Mouse (Mus musculus) bone marrow macrophage, adult 2 months (primary cell): ENCODE measurements around the gene Nadsyn1. TPM values are rescaled to one million over a fixed set of nuclear protein-coding genes. Genes with fewer than 3 reads are reported as not detected.

Experiments used
- H3K27ac ChIP-seq: 2 replicates; pipeline ENCODE4 v1.5.1; 2012; ENCODE audit warnings: low read depth, low read length; ENCODE audit not compliant: insufficient read depth
- H3K4me1 ChIP-seq: 2 replicates; pipeline ENCODE4 v1.6.1; 2012; ENCODE audit warnings: low read length; ENCODE audit not compliant: control insufficient read depth, insufficient read depth
- H3K4me3 ChIP-seq: 2 replicates; pipeline ENCODE4 v1.5.1; 2012; ENCODE audit warnings: mild to moderate bottlenecking, low read length, moderate library complexity; ENCODE audit not compliant: insufficient read depth
- CTCF ChIP-seq: IDR thresholded peaks from 2 replicates; pipeline ENCODE4 v1.5.1; 2012; ENCODE audit warnings: low read depth, mild to moderate bottlenecking, low read length, moderate library complexity
- POLR2A ChIP-seq: IDR thresholded peaks from 2 replicates; pipeline ENCODE4 v1.6.1; 2012; ENCODE audit warnings: mild to moderate bottlenecking, low read depth, low read length, borderline replicate concordance
- polyA plus RNA-seq: library from polyadenylated mRNA; stranded (reverse); fragments of >200 nt; gene quantifications from 2 replicates; pipeline ENCODE4 v1.2.4, GENCODE M21; 2012; ENCODE audit not compliant: missing spikeins, insufficient read depth, insufficient read length

Nadsyn1 gene
- polyA plus RNA-seq, 1 experiment: 10.2 TPM

DNA sequence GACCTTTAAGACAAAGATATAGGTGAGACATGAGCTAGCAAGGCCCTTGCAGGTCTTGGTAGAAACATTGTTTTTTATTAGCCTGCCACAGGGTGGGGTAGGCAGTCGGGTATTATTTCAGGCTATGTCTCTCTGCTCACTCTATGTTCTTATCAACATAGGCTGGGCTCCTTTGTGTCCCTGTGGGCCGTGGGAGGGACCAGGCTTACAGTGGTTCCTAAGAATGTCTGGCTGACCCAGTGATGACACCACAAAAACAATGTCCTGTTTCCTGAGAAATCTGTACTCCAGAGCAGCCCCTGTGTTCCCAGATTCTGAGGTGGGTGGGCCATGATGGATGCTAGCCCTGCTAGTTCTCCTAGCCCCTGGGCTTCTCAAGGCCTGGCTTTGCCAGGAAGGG is 45.3 kb downstream of the Nadsyn1 start:
- Histone ChIP-seq H3K27ac (no peak overlapping the region), H3K4me3 (no peak overlapping the region), H3K4me1 (no peaks in the 10 kb centered on the region)
- TF ChIP-seq POLR2A (no peak), CTCF (no peak)

DNA sequence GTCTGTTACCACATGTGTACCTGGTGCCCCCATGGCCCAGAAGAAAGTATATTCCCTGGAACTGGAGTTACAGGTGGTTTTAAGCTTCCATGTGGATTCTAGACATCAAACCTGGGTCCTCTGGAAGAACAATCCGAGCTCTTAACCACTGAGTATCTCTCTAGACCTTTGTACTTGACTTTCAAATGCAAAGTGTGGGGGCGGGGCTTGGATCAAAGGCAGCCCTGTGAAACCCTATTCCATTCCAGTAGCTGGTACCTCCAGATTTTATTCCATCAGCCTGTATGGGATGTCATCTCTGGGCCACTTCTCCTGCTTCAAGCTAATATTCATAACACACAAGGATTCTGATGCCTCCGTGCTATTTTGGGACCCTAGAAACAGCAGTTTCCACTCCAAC is 46.5 kb downstream of the Nadsyn1 start:
- no peak for TF ChIP-seq CTCF
- no peak for TF ChIP-seq POLR2A
- H3K4me3 ChIP-seq: no peak overlapping the region
- H3K27ac ChIP-seq: no peak overlapping the region
- peaks cover 2% of the 10 kb centered on the region; the same call in 1 of the 2 replicates for H3K4me1 ChIP-seq

DNA sequence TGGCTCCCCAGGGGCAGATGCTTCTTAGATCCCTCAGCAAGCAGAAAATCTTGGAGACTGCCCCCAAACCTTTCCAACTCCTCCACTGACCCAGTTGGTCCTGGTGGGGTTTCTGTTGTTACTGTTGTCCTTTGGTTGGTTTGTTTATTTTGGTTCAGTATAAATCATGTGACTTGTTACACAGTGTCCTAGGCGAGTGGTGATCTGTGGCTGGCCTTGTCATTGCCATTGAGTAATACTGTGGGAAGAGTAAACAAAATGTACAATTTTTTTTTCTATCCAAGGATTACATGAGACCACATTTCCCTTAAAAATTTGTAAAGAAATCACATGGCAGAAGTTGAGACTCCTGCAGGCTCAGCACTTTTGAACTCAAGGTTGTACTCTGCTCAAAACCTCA is 53.2 kb downstream of the Nadsyn1 start:
- Histone ChIP-seq H3K27ac (peak overlapping the region; percentile 47), H3K4me1 (peaks cover 24% of the 10 kb centered on the region), H3K4me3 (no peak overlapping the region)
- no peak for TF ChIP-seq POLR2A
- TF ChIP-seq CTCF: no peak

DNA sequence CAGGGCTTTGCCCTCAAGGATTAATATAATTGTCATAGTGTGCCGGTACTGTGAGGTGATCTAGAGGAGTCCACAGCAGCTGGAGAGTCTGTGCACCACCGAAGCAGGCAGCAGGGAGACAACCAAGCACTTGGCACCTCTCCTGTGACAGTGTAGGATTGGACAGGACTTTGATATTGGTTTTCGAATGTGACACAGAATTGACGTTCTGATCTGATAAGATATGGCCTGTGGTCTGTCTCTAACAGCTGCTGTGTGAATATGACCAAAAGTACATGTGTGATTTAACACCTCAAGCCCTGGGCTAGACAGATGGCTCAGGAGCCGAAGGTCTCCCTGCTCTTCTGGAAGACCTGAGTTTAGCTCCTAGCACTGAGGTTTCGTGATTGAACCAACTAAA is 54.4 kb downstream of the Nadsyn1 start:
- no peak for TF ChIP-seq POLR2A
- no peak for TF ChIP-seq CTCF
- Histone ChIP-seq H3K27ac (no peak overlapping the region), H3K4me1 (peaks cover 24% of the 10 kb centered on the region), H3K4me3 (no peak overlapping the region)

DNA sequence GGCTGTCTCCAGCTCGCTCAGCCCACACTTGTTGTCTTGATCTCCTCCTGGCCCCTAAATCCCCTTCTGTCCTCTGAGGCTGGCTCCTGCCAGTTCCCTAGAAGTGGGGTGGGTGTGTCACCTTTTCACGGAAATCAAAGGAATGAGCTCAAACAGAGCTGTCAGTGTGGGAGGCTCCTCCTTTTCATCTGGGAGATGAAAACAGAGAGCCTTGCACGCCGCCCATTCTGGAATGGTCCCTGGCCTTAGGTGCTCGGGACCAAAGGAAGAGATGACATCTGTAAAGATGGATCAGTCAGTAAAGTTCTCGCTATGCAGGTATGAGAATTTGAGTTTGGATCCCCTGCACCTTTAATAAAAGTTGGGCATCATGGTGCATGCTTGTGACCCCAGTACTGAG is 55.8 kb downstream of the Nadsyn1 start, which contains the start of gene Mrgprg:
Mrgprg (minus strand) TSS at position 101 of the 400 bp plus-strand sequence.
- peaks cover 24% of the 10 kb centered on the region for H3K4me1 ChIP-seq
- no peak for TF ChIP-seq POLR2A
- TF ChIP-seq CTCF: no peak
- H3K4me3 ChIP-seq: no peak within 1 kb of the TSS
- no peak within 1 kb of the TSS for H3K27ac ChIP-seq

DNA sequence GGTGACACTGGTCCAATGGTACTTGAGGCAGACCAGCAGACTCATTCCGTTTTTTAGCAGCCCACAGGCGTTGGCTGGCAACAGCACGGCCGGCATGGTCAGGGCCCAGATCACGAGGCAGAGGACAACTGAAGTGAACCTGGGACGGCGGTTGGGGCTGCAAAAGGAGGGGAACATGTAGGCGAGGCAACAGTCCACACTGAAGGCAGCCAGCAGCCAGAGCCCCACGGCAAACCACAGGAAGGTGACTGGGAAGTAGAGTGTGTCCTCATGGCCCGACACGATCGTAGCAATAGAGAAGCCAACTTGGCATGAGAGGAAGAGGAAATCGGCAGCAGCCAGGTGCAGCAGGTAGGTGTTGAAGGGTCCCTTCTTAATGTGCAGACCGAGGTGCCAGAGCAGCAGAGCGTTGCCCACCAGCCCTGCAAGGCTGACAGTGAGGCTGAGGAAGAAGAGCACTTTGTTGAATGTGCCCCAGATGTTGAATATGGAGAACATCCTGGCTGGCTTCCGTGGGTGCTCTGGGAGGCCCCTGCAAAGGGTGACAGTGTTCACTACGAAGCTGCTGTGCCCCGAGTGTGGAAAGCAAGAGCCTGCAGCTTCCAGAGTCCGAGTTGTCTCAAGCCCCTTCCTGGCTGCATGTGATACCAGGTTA is 57.6 kb downstream of the Nadsyn1 start:
- H3K4me1 ChIP-seq: peaks cover 10% of the 10 kb centered on the region
- TF ChIP-seq CTCF: no peak
- TF ChIP-seq POLR2A: no peak
- no peak overlapping the region for H3K27ac ChIP-seq
- H3K4me3 ChIP-seq: no peak overlapping the region

DNA sequence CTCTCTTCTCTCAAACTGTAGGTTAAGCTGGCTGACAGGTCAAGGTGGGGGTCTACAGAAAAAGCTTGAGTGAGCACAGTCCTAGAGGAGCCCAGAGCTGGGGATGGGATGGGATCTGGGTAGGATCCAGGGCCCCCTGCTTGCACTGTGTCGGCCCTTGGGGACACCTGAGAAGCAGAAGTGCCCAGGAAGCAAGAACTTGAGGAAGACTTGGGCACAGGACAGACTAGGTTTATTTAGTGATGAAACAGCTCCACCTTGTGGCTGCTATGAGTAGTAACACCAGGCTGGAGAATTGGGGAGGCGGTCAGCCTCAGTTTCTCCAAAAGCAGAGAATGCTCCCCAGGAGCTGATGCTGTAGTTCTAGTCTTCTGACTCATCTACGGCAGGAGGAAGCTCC is 58.9 kb downstream of the Nadsyn1 start:
- TF ChIP-seq CTCF: peak; percentile 57; the same call in 1 of the 2 replicates
- no peak for TF ChIP-seq POLR2A

DNA sequence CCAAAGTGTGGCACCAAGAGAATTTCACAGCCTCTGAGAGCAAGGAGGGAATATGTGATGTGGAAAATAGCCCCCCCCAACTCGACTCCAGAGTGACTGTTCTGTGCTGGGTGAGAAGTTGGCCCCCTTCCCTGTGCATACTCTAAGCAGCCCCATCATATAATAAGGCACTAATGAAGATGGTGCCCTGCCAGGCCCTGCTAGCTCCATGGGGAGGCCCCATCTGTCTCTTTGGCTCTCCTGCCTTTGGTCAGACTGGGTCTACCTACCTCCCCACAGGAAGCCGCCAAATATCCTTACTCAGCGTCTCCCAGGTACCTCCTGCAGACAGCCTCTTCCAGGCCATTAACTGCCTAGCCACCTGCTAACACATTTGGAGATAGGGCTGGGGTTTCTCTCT is 63.7 kb downstream of the Nadsyn1 start:
- no peak for TF ChIP-seq CTCF
- no peak for TF ChIP-seq POLR2A
- Histone ChIP-seq H3K4me3 (no peak overlapping the region), H3K4me1 (peaks cover 14% of the 10 kb centered on the region), H3K27ac (no peak overlapping the region)

More for the DNA sequence above, 58.9 kb downstream of the Nadsyn1 start:
- no peak overlapping the region for H3K27ac ChIP-seq
- no peaks in the 10 kb centered on the region for H3K4me1 ChIP-seq
- H3K4me3 ChIP-seq: no peak overlapping the region

DNA sequence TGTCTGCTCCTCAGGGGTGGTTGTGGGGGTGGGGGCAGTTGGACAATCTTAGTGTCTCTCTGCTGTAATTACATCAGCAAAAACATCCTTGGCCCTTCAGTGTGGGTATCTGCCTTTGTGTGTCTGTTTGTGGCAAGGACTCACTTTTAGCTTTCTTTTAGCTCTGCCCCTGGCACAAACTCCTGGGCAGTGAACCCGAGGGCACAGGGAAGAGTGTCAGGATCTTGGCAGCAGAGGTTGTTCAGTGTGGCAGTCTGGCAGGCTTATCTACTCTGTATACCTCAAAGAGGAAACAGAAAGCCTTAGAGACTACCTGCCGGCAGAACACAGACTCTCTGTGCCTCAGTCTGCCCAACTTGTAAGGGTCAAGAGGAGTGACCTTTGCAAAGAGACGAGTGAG is 65.0 kb downstream of the Nadsyn1 start:
- Histone ChIP-seq H3K4me1 (peaks cover 14% of the 10 kb centered on the region), H3K27ac (no peak overlapping the region), H3K4me3 (peak overlapping the region; percentile 12; the same call in 1 of the 2 replicates)
- TF ChIP-seq POLR2A (no peak), CTCF (no peak)

DNA sequence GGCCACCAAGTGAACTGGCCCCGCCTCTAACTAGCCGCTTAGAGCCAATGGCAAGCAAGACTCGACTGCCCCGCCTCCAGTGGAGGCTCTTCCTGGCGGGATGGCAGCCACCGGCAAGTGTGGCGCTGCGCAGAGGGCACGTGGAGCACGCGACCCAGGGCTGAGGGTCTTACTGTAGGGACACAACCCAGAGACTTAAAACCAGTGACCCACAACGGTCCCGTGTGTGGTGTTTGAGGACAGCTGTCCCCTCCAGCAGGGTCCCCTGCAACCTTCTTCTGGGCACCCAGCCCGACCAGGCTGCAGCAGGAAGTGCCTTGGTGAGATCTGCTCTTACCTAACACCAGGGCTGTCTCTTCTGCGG is 65.6 kb downstream of the Nadsyn1 start:
- Histone ChIP-seq H3K4me3 (peak overlapping the region; percentile 70), H3K4me1 (peaks cover 14% of the 10 kb centered on the region), H3K27ac (no peak overlapping the region)
- TF ChIP-seq POLR2A: no peak
- TF ChIP-seq CTCF: no peak
